Mouse (Mus musculus): Measurements from ENCODE around the gene Atp13a5. TPM values are rescaled to one million over a fixed set of nuclear protein-coding genes. Genes with fewer than 3 reads are reported as not detected.

Gene Atp13a5
- 0.20 and 0.30 TPM in 2 replicates for polyA plus RNA-seq (2014; fragmentation: Nextera tagmentation; extraction: Ambion mirVana)

DNA sequence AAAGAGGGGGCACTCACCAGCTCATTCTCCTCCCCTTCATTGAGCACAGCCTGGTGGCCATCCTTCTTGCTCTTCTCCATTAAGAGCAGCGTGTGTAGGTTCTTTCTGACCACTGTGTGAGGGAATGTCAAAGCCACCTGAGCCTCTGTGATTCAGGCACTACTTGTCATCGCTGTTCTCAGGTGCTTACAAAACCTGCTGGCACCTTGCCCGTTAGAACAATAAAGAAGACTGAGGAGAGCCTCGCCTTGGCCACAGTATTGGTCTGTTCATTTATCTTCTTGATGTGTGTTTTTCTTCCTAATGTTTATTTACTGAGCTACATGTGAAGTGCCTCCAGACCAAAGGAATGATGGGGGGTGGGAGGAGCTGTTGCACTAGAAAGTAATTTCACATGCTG, at the start of gene Atp13a5:
Gene Atp13a5, minus strand, starts transcription at position 275 of the 400 bp plus-strand sequence.
- no peaks in the 10 kb centered on the region for H3K36me3 ChIP-seq (ENCODE audit: control insufficient read depth, insufficient read depth, low read length)
- no peak for DNase-seq (ENCODE audit: low spot score, missing footprints)
- H3K4me3 ChIP-seq (ENCODE audit: low read depth, low read length): no peak within 1 kb of the TSS
- no peak within 1 kb of the TSS for H3K4me2 ChIP-seq
- no peaks in the 10 kb centered on the region for H3K4me1 ChIP-seq (ENCODE audit: control insufficient read depth, insufficient read depth, low read length)
- WGBS: 83% methylated on average over 4 of the region's 4 CpGs
- no peaks in the 10 kb centered on the region for H3K9me3 ChIP-seq (ENCODE audit: control insufficient read depth, low read length)
- no peaks in the 10 kb centered on the region for H3K27me3 ChIP-seq (ENCODE audit: control insufficient read depth, insufficient read depth, low read length)
- H3K9ac ChIP-seq (ENCODE audit: low read length): no peak within 1 kb of the TSS
- ATAC-seq (ENCODE audit: low FRiP score): no peak
- H3K27ac ChIP-seq (ENCODE audit: low read depth, low read length): no peak within 1 kb of the TSS

GRCm38 (mm10) chr16:29414822-29415221, 36.3 kb upstream of the Atp13a5 start:
- WGBS: 88% methylated on average over 6 of the region's 6 CpGs
- Histone ChIP-seq H3K9me3 (ENCODE audit: control insufficient read depth, low read length) (no peaks in the 10 kb centered on the region), H3K9ac (ENCODE audit: low read length) (no peak overlapping the region), H3K4me3 (ENCODE audit: low read depth, low read length) (no peak overlapping the region), H3K36me3 (ENCODE audit: control insufficient read depth, insufficient read depth, low read length) (no peaks in the 10 kb centered on the region), H3K27me3 (ENCODE audit: control insufficient read depth, insufficient read depth, low read length) (no peaks in the 10 kb centered on the region), H3K4me2 (no peak overlapping the region), H3K27ac (ENCODE audit: low read depth, low read length) (no peak overlapping the region), H3K4me1 (ENCODE audit: control insufficient read depth, insufficient read depth, low read length) (no peaks in the 10 kb centered on the region)
- DNase-seq (ENCODE audit: low spot score, missing footprints) (no peak), ATAC-seq (ENCODE audit: low FRiP score) (no peak)

- WGBS: 94% methylated on average over 10 of the region's 10 CpGs
These were observed 28.8 kb upstream of the Atp13a5 start for GRCm38 (mm10) chr16:29407319-29407718.

GRCm38 (mm10) chr16:29399079-29399478, 20.5 kb upstream of the Atp13a5 start:
- Histone ChIP-seq H3K4me2 (no peak overlapping the region), H3K27me3 (ENCODE audit: control insufficient read depth, insufficient read depth, low read length) (no peaks in the 10 kb centered on the region), H3K4me1 (ENCODE audit: control insufficient read depth, insufficient read depth, low read length) (no peaks in the 10 kb centered on the region), H3K27ac (ENCODE audit: low read depth, low read length) (no peak overlapping the region), H3K36me3 (ENCODE audit: control insufficient read depth, insufficient read depth, low read length) (no peaks in the 10 kb centered on the region), H3K9ac (ENCODE audit: low read length) (no peak overlapping the region), H3K4me3 (ENCODE audit: low read depth, low read length) (no peak overlapping the region), H3K9me3 (ENCODE audit: control insufficient read depth, low read length) (no peaks in the 10 kb centered on the region)
- WGBS: 82% methylated on average over 2 of the region's 2 CpGs
- ATAC-seq (ENCODE audit: low FRiP score) (no peak), DNase-seq (ENCODE audit: low spot score, missing footprints) (no peak)

More at GRCm38 (mm10) chr16:29407319-29407718, 28.8 kb upstream of the Atp13a5 start:
- DNase-seq (ENCODE audit: low spot score, missing footprints): no peak
- no peaks in the 10 kb centered on the region for H3K27me3 ChIP-seq (ENCODE audit: control insufficient read depth, insufficient read depth, low read length)
- H3K36me3 ChIP-seq (ENCODE audit: control insufficient read depth, insufficient read depth, low read length): no peaks in the 10 kb centered on the region
- no peak overlapping the region for H3K9ac ChIP-seq (ENCODE audit: low read length)
- H3K4me1 ChIP-seq (ENCODE audit: control insufficient read depth, insufficient read depth, low read length): no peaks in the 10 kb centered on the region
- no peak for ATAC-seq (ENCODE audit: low FRiP score)
- no peak overlapping the region for H3K4me2 ChIP-seq
- no peaks in the 10 kb centered on the region for H3K9me3 ChIP-seq (ENCODE audit: control insufficient read depth, low read length)
- H3K4me3 ChIP-seq (ENCODE audit: low read depth, low read length): no peak overlapping the region
- H3K27ac ChIP-seq (ENCODE audit: low read depth, low read length): no peak overlapping the region

GRCm38 (mm10) chr16:29384781-29385180, 6.2 kb upstream of the Atp13a5 start:
- Histone ChIP-seq H3K4me2 (no peak overlapping the region), H3K4me1 (ENCODE audit: control insufficient read depth, insufficient read depth, low read length) (no peaks in the 10 kb centered on the region), H3K36me3 (ENCODE audit: control insufficient read depth, insufficient read depth, low read length) (no peaks in the 10 kb centered on the region), H3K27ac (ENCODE audit: low read depth, low read length) (no peak overlapping the region), H3K27me3 (ENCODE audit: control insufficient read depth, insufficient read depth, low read length) (no peaks in the 10 kb centered on the region), H3K9me3 (ENCODE audit: control insufficient read depth, low read length) (no peaks in the 10 kb centered on the region), H3K9ac (ENCODE audit: low read length) (no peak overlapping the region), H3K4me3 (ENCODE audit: low read depth, low read length) (no peak overlapping the region)
- WGBS: 91% methylated on average over 4 of the region's 4 CpGs
- DNase-seq (ENCODE audit: low spot score, missing footprints): no peak
- ATAC-seq (ENCODE audit: low FRiP score): no peak

DNA sequence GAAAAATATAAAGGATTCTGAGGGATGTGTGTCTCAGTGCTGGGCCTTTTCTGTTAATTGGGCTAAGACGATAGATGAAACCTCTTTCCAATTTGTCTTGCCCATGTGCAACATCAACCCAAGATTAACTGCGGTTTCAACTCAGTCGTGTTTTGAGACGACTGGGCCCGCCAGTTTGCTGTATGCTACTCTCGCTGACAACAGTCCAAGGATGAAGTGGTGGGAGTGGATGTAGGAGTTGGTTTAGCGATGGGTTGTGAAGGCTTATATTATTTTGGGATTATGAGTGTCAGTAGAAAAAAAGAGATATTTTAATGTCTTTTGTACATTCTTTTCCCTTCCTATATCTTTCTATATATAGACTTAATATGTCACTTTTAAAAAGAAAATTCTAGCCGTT, 3.9 kb downstream of the Atp13a5 start:
- Histone ChIP-seq H3K36me3 (ENCODE audit: control insufficient read depth, insufficient read depth, low read length) (no peaks in the 10 kb centered on the region), H3K9ac (ENCODE audit: low read length) (no peak overlapping the region), H3K4me1 (ENCODE audit: control insufficient read depth, insufficient read depth, low read length) (no peaks in the 10 kb centered on the region), H3K9me3 (ENCODE audit: control insufficient read depth, low read length) (no peaks in the 10 kb centered on the region), H3K4me2 (no peak overlapping the region), H3K4me3 (ENCODE audit: low read depth, low read length) (no peak overlapping the region), H3K27me3 (ENCODE audit: control insufficient read depth, insufficient read depth, low read length) (no peaks in the 10 kb centered on the region), H3K27ac (ENCODE audit: low read depth, low read length) (no peak overlapping the region)
- no peak for DNase-seq (ENCODE audit: low spot score, missing footprints)
- WGBS: 90% methylated on average over 8 of the region's 8 CpGs
- no peak for ATAC-seq (ENCODE audit: low FRiP score)

- no peak for ATAC-seq (ENCODE audit: low FRiP score)
- H3K9ac ChIP-seq (ENCODE audit: low read length): no peak overlapping the region
- H3K27ac ChIP-seq (ENCODE audit: low read depth, low read length): no peak overlapping the region
- 78% methylated on average over 3 of the region's 3 CpGs for WGBS
- H3K4me1 ChIP-seq (ENCODE audit: control insufficient read depth, insufficient read depth, low read length): no peaks in the 10 kb centered on the region
- no peaks in the 10 kb centered on the region for H3K36me3 ChIP-seq (ENCODE audit: control insufficient read depth, insufficient read depth, low read length)
- DNase-seq (ENCODE audit: low spot score, missing footprints): no peak
- H3K9me3 ChIP-seq (ENCODE audit: control insufficient read depth, low read length): no peaks in the 10 kb centered on the region
- no peak overlapping the region for H3K4me3 ChIP-seq (ENCODE audit: low read depth, low read length)
- no peaks in the 10 kb centered on the region for H3K27me3 ChIP-seq (ENCODE audit: control insufficient read depth, insufficient read depth, low read length)
- no peak overlapping the region for H3K4me2 ChIP-seq
These were observed 47.0 kb downstream of the Atp13a5 start for GRCm38 (mm10) chr16:29331351-29332044.

GRCm38 (mm10) chr16:29330948-29331347, 47.6 kb downstream of the Atp13a5 start:
- no peaks in the 10 kb centered on the region for H3K36me3 ChIP-seq (ENCODE audit: control insufficient read depth, insufficient read depth, low read length)
- H3K9ac ChIP-seq (ENCODE audit: low read length): no peak overlapping the region
- no peak for ATAC-seq (ENCODE audit: low FRiP score)
- H3K4me2 ChIP-seq: no peak overlapping the region
- H3K4me3 ChIP-seq (ENCODE audit: low read depth, low read length): no peak overlapping the region
- DNase-seq (ENCODE audit: low spot score, missing footprints): no peak
- 81% methylated on average over 5 of the region's 5 CpGs for WGBS
- H3K9me3 ChIP-seq (ENCODE audit: control insufficient read depth, low read length): no peaks in the 10 kb centered on the region
- no peaks in the 10 kb centered on the region for H3K27me3 ChIP-seq (ENCODE audit: control insufficient read depth, insufficient read depth, low read length)
- H3K27ac ChIP-seq (ENCODE audit: low read depth, low read length): no peak overlapping the region
- H3K4me1 ChIP-seq (ENCODE audit: control insufficient read depth, insufficient read depth, low read length): no peaks in the 10 kb centered on the region

DNA sequence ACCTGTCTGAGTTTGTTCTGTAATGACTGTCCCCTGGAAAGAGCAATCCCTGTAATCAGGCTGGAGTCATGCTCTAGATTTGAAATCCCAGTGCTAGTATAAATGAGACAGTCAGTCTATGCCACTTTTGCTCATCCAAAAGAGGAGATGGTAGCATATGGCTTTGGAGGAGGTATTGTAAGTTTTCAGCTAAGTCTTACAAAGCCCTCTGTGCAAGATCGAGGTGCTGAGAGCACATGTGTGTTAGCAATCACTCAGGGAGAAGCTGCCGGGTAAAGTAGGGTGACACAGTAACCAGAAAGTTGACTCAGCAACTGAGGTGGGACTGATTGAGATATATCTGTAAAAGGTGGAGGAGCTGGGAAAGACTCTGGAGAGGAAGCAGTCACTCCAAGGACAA, 49.3 kb downstream of the Atp13a5 start:
- Histone ChIP-seq H3K27me3 (ENCODE audit: control insufficient read depth, insufficient read depth, low read length) (no peaks in the 10 kb centered on the region), H3K9ac (ENCODE audit: low read length) (no peak overlapping the region), H3K9me3 (ENCODE audit: control insufficient read depth, low read length) (no peaks in the 10 kb centered on the region), H3K4me1 (ENCODE audit: control insufficient read depth, insufficient read depth, low read length) (no peaks in the 10 kb centered on the region; the same call in 1 of the 2 replicates), H3K27ac (ENCODE audit: low read depth, low read length) (no peak overlapping the region), H3K4me3 (ENCODE audit: low read depth, low read length) (no peak overlapping the region), H3K36me3 (ENCODE audit: control insufficient read depth, insufficient read depth, low read length) (no peaks in the 10 kb centered on the region), H3K4me2 (no peak overlapping the region)
- ATAC-seq (ENCODE audit: low FRiP score): no peak
- DNase-seq (ENCODE audit: low spot score, missing footprints): no peak
- WGBS: 92% methylated on average over 2 of the region's 2 CpGs
